Mouse (Mus musculus) lung, embryonic 14.5 days (tissue): ENCODE results near the gene Nrg3. TPM values are rescaled to one million over a fixed set of nuclear protein-coding genes. Genes with fewer than 3 reads are reported as not detected.

ENCODE experiments used
- ATAC-seq: fragments of 200-750 bp; cut with Nextera tagmentation; 2 replicates; pipeline ENCODE4 v1.8.0; 2017; ENCODE audit warnings: mild to moderate bottlenecking, moderate TSS enrichment, moderate library complexity; ENCODE audit not compliant: insufficient read depth
- DNase-seq: peaks from one replicate; pipeline ENCODE4 v3.0.0-alpha.2; 2015
- H3K27ac ChIP-seq: fragments of 300-500 bp; sonication (generic); 2 replicates; pipeline ENCODE4 v1.5.1; 2014; ENCODE audit warnings: low read depth, mild to moderate bottlenecking, moderate library complexity
- H3K27me3 ChIP-seq: fragments of 300-500 bp; sonication (generic); 2 replicates; pipeline ENCODE4 v1.6.1; 2014; ENCODE audit warnings: low read length, control low read depth; ENCODE audit not compliant: insufficient read depth
- H3K36me3 ChIP-seq: fragments of 300-500 bp; sonication (generic); 2 replicates; pipeline ENCODE4 v1.6.1; 2014; ENCODE audit warnings: control low read depth; ENCODE audit not compliant: insufficient read depth
- H3K4me1 ChIP-seq: fragments of 300-500 bp; sonication (generic); 2 replicates; pipeline ENCODE4 v1.6.1; 2014; ENCODE audit warnings: antibody characterized with exemption, control low read depth; ENCODE audit not compliant: insufficient read depth
- H3K4me2 ChIP-seq: fragments of 300-500 bp; sonication (generic); 2 replicates; pipeline ENCODE4 v1.6.1; 2014; ENCODE audit warnings: mild to moderate bottlenecking
- H3K4me3 ChIP-seq: fragments of 300-500 bp; sonication (generic); 2 replicates; pipeline ENCODE4 v1.5.1; 2014; ENCODE audit warnings: low read depth, low read length
- H3K9ac ChIP-seq: fragments of 300-500 bp; sonication (generic); 2 replicates; pipeline ENCODE4 v1.6.1; 2014
- H3K9me3 ChIP-seq: fragments of 300-500 bp; sonication (generic); 2 replicates; pipeline ENCODE4 v1.6.1; 2016; ENCODE audit warnings: low read depth, low read length, control low read depth
- CTCF ChIP-seq: IDR thresholded peaks from 2 replicates; pipeline ENCODE4 v1.5.1; 2016; ENCODE audit warnings: antibody characterized with exemption, low read depth
- WGBS: fragments of 180-500 bp; shearing (Covaris S2); extraction: QIAGEN DNeasy Blood & Tissue Kit; methylation state at CpG from one replicate; pipeline ENCODE4 v1.1.7; 2014; 5-methylcytosine and 5-hydroxymethylcytosine counted together
- polyA plus RNA-seq: library from polyadenylated mRNA; unstranded; fragments of >200 nt; fragmentation: Nextera tagmentation; extraction: Ambion mirVana; gene quantifications from 2 replicates; pipeline ENCODE4 v1.2.1, GENCODE M21; 2014

Gene Nrg3
- polyA plus RNA-seq, 1 experiment from 2014 or later: not detected

DNA sequence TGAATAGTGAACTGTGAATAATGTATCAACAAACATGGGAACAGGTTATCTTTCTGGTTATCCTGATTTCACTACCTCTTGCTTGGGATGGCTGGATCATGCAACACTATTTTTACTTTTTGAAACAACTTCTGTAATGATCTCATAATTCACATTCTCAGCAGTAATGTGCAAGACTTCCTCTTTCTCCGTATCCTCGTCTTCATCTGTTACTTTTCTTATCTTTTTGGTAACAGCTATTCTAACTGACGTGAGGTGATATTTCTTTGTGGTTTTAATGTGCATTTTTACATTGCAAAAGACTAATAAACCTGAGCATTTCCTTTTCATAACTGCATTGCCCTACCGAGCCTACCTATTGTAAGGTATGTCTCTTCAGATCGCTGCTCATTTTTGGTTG is 44.4 kb downstream of the Nrg3 start:
- no peak overlapping the region for H3K4me2 ChIP-seq
- H3K9me3 ChIP-seq: no peaks in the 10 kb centered on the region
- 83% methylated on average over 5 of the region's 5 CpGs for WGBS
- no peak overlapping the region for H3K27ac ChIP-seq
- no peaks in the 10 kb centered on the region for H3K27me3 ChIP-seq
- no peak overlapping the region for H3K4me3 ChIP-seq
- no peaks in the 10 kb centered on the region for H3K4me1 ChIP-seq
- DNase-seq: no peak
- H3K9ac ChIP-seq: no peak overlapping the region
- H3K36me3 ChIP-seq: no peaks in the 10 kb centered on the region
- no peak for TF ChIP-seq CTCF
- no peak for ATAC-seq

DNA sequence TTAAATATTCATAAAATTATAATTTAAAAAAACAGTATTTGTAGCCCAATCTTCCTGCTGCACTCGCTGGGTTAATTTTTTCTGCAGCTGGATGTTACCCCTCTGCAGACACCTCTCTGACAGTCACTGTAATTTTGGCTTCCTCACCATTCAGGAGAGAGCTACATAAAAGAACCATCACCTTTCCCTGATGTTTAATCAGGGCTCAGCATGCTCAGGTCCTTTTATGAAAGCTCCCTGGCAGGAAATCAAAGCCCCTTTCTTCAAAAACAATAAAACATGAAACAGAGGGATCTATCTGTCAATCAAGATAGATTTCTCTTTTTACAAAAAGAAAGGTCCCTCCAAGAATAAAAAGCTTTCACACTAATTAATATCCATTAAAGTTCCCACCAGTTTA is 51.0 kb downstream of the Nrg3 start:
- no peaks in the 10 kb centered on the region for H3K27me3 ChIP-seq
- no peak overlapping the region for H3K4me2 ChIP-seq
- whole genome bisulfite sequencing: 43% methylated on average over 1 of the region's 1 CpGs
- no peaks in the 10 kb centered on the region for H3K36me3 ChIP-seq
- H3K9me3 ChIP-seq: no peaks in the 10 kb centered on the region
- no peak for TF ChIP-seq CTCF
- H3K4me3 ChIP-seq: no peak overlapping the region
- ATAC-seq (no peak), DNase-seq (no peak)
- H3K4me1 ChIP-seq: no peaks in the 10 kb centered on the region
- H3K27ac ChIP-seq: no peak overlapping the region
- H3K9ac ChIP-seq: no peak overlapping the region

- no peak for ATAC-seq
These were observed 59.6 kb downstream of the Nrg3 start for GRCm38 (mm10) chr14:39413270-39413669.

GRCm38 (mm10) chr14:39386845-39387244 is 86.0 kb downstream of the Nrg3 start:
- Histone ChIP-seq H3K36me3 (no peaks in the 10 kb centered on the region), H3K4me3 (no peak overlapping the region), H3K4me1 (no peaks in the 10 kb centered on the region), H3K9ac (no peak overlapping the region), H3K27me3 (no peaks in the 10 kb centered on the region), H3K4me2 (no peak overlapping the region), H3K9me3 (no peaks in the 10 kb centered on the region), H3K27ac (no peak overlapping the region)
- DNase-seq (no peak), ATAC-seq (no peak)
- no peak for TF ChIP-seq CTCF

More at GRCm38 (mm10) chr14:39413270-39413669, 59.6 kb downstream of the Nrg3 start:
- Histone ChIP-seq H3K4me1 (no peaks in the 10 kb centered on the region), H3K9ac (no peak overlapping the region), H3K4me3 (no peak overlapping the region), H3K27ac (no peak overlapping the region), H3K27me3 (no peaks in the 10 kb centered on the region), H3K36me3 (no peaks in the 10 kb centered on the region), H3K9me3 (no peaks in the 10 kb centered on the region), H3K4me2 (no peak overlapping the region)
- no peak for TF ChIP-seq CTCF
- no peak for DNase-seq
- WGBS: 68% methylated on average over 9 of the region's 9 CpGs

- no peaks in the 10 kb centered on the region for H3K9me3 ChIP-seq
- DNase-seq (no peak), ATAC-seq (no peak)
- no peak overlapping the region for H3K9ac ChIP-seq
- no peak overlapping the region for H3K4me3 ChIP-seq
- no peaks in the 10 kb centered on the region for H3K4me1 ChIP-seq
- no peaks in the 10 kb centered on the region for H3K27me3 ChIP-seq
- no peaks in the 10 kb centered on the region for H3K36me3 ChIP-seq
- no peak for TF ChIP-seq CTCF
- no peak overlapping the region for H3K4me2 ChIP-seq
- no peak overlapping the region for H3K27ac ChIP-seq
These were observed 91.6 kb downstream of the Nrg3 start for GRCm38 (mm10) chr14:39381321-39381720.

DNA sequence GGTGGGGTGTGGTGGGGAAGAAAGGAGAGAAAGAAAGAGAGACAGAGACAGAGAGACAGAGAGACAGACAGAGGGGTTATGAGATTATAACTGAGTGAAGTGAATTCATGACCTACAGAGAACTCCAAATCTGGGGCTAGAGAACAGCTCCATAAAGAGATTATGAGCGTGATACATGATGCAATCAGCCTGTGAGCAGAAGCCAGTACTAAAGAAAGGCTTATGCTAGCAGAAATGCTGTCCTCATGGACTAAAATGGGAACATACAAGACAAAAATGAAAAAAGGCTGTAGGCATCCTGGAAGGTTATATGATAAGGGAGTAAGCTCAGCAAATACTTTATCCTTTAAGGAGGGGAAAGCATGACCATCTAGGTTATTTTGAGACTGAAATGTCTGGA is 99.7 kb downstream of the Nrg3 start:
- Histone ChIP-seq H3K9ac (no peak overlapping the region), H3K27me3 (no peaks in the 10 kb centered on the region), H3K27ac (no peak overlapping the region), H3K4me1 (no peaks in the 10 kb centered on the region), H3K9me3 (no peaks in the 10 kb centered on the region), H3K36me3 (no peaks in the 10 kb centered on the region), H3K4me3 (no peak overlapping the region), H3K4me2 (no peak overlapping the region)
- DNase-seq (no peak), ATAC-seq (no peak)
- 74% methylated on average over 1 of the region's 1 CpGs for WGBS
- no peak for TF ChIP-seq CTCF

GRCm38 (mm10) chr14:39356251-39356650 is 116.6 kb downstream of the Nrg3 start:
- no peak overlapping the region for H3K9ac ChIP-seq
- no peaks in the 10 kb centered on the region for H3K27me3 ChIP-seq
- ATAC-seq: no peak
- no peaks in the 10 kb centered on the region for H3K4me1 ChIP-seq
- no peaks in the 10 kb centered on the region for H3K36me3 ChIP-seq
- DNase-seq: no peak
- TF ChIP-seq CTCF: no peak
- H3K9me3 ChIP-seq: no peaks in the 10 kb centered on the region
- H3K27ac ChIP-seq: no peak overlapping the region
- no peak overlapping the region for H3K4me3 ChIP-seq
- no peak overlapping the region for H3K4me2 ChIP-seq
- 82% methylated on average over 2 of the region's 2 CpGs for WGBS
